Mouse (Mus musculus): ENCODE data around the gene Rpl19.

Gene Rpl19

GRCm38 (mm10) chr11:97998074-97998793, 28.3 kb upstream of the Rpl19 start:
- in situ Hi-C loops (cut with MboI, MseI) = no loop called here

- in situ Hi-C loops (cut with MboI, MseI) = no loop called here
Measured at GRCm38 (mm10) chr11:97998898-97999608, 27.5 kb upstream of the Rpl19 start.

- in situ Hi-C loops (cut with MboI, MseI) = no loop called here
Measured at GRCm38 (mm10) chr11:97999748-98000147, 26.8 kb upstream of the Rpl19 start.

GRCm38 (mm10) chr11:98000378-98001140, 26.0 kb upstream of the Rpl19 start:
- in situ Hi-C loops (cut with MboI, MseI) = no loop called here

GRCm38 (mm10) chr11:98001351-98001824, 25.1 kb upstream of the Rpl19 start:
- in situ Hi-C loops (cut with MboI, MseI) = no loop called here

- in situ Hi-C loops (cut with MboI, MseI) = no loop called here
Measured at GRCm38 (mm10) chr11:98001986-98002385, 24.5 kb upstream of the Rpl19 start.

GRCm38 (mm10) chr11:98002627-98003026, 23.9 kb upstream of the Rpl19 start:
- in situ Hi-C loops (cut with MboI, MseI) = no loop called here

GRCm38 (mm10) chr11:98003171-98003671, 23.3 kb upstream of the Rpl19 start:
- in situ Hi-C loops (cut with MboI, MseI) = no loop called here

GRCm38 (mm10) chr11:98004161-98004560, 22.3 kb upstream of the Rpl19 start:
- in situ Hi-C loops (cut with MboI, MseI) = no loop called here

GRCm38 (mm10) chr11:98005076-98005475, 21.4 kb upstream of the Rpl19 start:
- in situ Hi-C loops (cut with MboI, MseI) = no loop called here

GRCm38 (mm10) chr11:98005686-98006085, 20.8 kb upstream of the Rpl19 start:
- in situ Hi-C loops (cut with MboI, MseI) = no loop called here

GRCm38 (mm10) chr11:98008087-98008486, 18.4 kb upstream of the Rpl19 start:
- in situ Hi-C loops (cut with MboI, MseI) = no loop called here

GRCm38 (mm10) chr11:98011716-98012115, 14.8 kb upstream of the Rpl19 start:
- in situ Hi-C loops (cut with MboI, MseI) = no loop called here

- in situ Hi-C loops (cut with MboI, MseI) = no loop called here
Measured at GRCm38 (mm10) chr11:98012831-98013230, 13.7 kb upstream of the Rpl19 start.

- in situ Hi-C loops (cut with MboI, MseI) = no loop called here
Measured at GRCm38 (mm10) chr11:98016177-98016576, 10.3 kb upstream of the Rpl19 start.

- in situ Hi-C loops (cut with MboI, MseI) = no loop called here
Measured at GRCm38 (mm10) chr11:98016824-98017223, 9.7 kb upstream of the Rpl19 start.

GRCm38 (mm10) chr11:98018222-98018621, 8.3 kb upstream of the Rpl19 start:
- in situ Hi-C loops (cut with MboI, MseI) = no loop called here

- in situ Hi-C loops (cut with MboI, MseI) = no loop called here
Measured at GRCm38 (mm10) chr11:98018858-98019641, 7.5 kb upstream of the Rpl19 start.

GRCm38 (mm10) chr11:98019883-98020610, 6.5 kb upstream of the Rpl19 start:
- in situ Hi-C loops (cut with MboI, MseI) = no loop called here

- in situ Hi-C loops (cut with MboI, MseI) = no loop called here
Measured at GRCm38 (mm10) chr11:98020710-98021109, 5.8 kb upstream of the Rpl19 start.

GRCm38 (mm10) chr11:98021118-98021517, 5.4 kb upstream of the Rpl19 start:
- in situ Hi-C loops (cut with MboI, MseI) = no loop called here
